Mouse (Mus musculus) megakaryocyte progenitor cell, adult 5-6 weeks (primary cell): Measurements from ENCODE around the gene Adam22. TPM values are rescaled to one million over a fixed set of nuclear protein-coding genes. Genes with fewer than 3 reads are reported as not detected.
"Not testable (repeated sequence)": the region's sequence is repeated elsewhere in the genome, so short reads cannot be mapped to it uniquely, and the experiment has no call there.

ENCODE experiments used
- ATAC-seq: replicated peaks from 2 replicates; pipeline ENCODE4 v1.8.0; 2016; ENCODE audit warnings: mild to moderate bottlenecking, moderate TSS enrichment, inconsistent platforms; ENCODE audit not compliant: poor library complexity
- total RNA-seq, 2 experiments: library from RNA; stranded (forward) in 1 of 2; stranded (reverse) in 1 of 2; fragments of 157-497, 149-512 nt in 1 of 2; fragments of 200-1000 nt in 1 of 2; gene quantifications; 2 replicates each; pipeline versions ENCODE4 v1.2.3 to v1.2.4; 2015 to 2017

Gene Adam22
- total RNA-seq, 2 experiments from 2014 or later, result 0.33 to 2.6 TPM

DNA sequence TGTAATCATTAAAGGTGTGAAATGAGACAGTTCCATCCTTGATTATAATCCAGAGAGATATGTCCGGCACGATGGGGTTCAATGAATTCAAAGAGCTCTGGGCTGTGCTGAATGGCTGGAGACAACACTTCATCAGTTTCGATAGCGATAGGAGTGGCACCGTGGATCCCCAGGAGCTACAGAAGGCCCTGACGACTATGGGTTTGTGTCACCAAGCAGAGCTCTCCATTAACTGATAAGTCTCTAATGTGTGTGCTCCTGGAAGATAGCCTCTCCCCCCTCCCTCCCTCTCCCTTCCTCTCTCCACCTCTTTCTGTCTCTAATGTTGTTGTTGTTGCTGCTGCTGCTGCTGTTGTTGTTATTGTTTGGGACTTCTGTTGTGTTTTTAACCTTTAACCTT is 304.8 kb downstream of the Adam22 start:
- peak; percentile 92 for ATAC-seq

DNA sequence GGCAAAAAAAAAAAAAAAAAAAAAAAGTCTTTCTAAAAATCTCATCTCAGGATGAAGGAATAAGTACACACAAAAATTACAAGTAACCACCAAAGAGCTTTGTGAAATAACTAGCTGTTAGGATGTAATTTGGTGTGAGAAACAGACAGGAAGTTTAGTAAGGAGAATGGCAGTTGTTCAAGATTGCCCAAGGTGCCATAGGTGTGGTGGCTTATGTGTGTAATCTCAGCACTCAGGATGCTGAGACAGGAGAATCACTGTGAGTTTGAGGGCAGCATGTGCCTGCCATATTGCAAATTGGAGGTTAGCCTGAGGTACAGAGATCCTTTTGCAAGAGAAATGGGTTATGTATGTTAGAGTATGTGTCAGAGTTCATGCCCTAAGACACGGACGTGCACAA is 305.5 kb downstream of the Adam22 start:
- ATAC-seq, result peak; percentile 53

DNA sequence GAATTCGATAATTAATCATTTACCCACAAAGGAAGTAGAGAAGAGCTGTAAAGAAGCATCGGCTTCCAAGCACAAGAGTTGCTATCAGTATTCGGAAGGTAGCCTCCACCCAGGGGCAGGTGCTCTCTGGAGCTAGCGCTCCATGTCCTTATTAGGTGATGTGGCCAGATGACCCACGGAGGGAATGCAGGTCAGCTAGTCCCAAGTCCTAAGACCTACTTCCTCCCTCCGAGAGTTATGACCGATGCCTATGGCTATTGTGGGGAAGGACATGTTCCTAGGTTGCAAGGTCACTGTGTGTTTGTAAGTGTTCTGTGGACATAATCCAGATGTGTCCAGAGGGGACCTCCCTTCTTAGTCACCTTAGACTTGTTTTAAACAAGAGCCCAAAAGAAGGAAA is 309.9 kb downstream of the Adam22 start:
- no peak for ATAC-seq

DNA sequence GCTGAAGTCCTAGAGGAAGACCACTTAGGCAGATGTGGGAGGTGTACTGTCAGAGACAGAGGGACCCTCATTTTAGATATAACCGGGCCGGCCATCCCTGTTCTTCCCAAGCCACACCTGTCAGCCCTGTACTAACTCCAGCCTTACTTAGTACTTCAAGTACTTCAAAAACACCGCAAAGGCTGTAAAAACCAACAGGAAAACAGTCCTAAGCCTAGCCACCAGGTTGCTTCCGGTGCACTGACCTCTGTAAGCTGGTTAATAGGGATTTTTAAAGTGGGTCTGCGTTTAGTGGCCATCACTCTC is 311.0 kb downstream of the Adam22 start:
- 0 out of 2 replicates have a peak, but pooled peaks have one; percentile 0 for ATAC-seq

DNA sequence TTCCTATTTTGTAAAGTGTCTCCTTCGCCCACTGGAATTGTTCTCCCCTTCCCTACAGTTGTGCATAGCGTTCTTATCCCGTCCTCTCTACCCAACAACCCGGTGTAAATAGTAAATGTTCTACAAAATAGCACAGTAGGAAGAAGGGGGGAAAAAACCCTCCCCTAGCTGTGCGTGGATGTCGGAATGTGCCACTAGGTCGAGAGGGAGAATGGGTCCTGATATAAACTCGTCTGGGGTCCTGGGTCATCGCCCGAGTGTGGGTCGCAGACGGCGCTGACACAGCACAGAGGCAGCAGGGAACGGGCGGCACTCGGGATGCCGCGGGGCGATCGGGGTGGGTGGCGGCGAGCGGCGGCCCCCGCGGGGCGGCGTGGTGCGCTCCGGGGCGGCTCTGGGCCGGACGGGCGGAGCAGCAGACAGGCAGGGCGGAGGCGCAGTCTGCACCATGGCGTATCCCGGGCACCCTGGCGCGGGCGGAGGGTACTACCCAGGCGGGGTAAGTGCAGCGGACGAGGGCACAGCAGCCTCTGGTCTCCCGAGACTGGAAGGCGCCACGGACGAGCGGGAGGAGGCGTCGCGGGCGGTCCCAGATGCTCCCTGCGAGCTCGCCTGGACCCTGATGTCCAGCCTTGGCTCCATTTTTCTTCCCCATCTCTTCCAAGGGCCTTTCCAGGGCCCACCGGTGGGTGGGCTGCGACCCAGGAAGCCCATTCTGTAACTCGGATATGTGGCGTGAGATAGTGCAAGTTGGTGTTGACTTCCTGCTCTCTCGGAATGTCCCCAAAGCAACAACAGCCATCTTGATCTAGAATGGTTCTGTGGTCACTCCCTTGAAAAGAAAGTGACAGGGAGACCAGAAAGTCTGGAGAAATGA is 311.6 kb downstream of the Adam22 start:
- ATAC-seq, result peak; percentile 91

DNA sequence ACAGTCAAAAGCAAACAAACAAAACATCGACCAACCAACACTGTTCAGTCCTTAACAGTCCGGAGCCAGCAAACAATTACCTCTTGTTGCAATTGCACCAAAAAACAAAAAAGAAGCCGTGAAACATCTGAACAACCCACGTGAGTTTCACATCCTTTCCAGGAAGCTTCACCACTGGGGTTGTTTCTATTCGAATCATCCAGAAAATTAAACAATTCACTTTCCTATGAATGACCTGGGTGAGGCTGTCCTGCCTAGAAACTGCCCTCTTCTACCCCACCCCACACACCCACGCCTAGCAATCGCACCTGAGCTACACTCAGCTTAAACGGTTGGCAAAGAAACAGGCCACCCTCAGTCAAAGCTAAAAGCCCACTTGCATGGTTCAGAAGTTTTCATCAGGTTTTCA is 312.2 kb downstream of the Adam22 start:
- peak; percentile 21 for ATAC-seq

DNA sequence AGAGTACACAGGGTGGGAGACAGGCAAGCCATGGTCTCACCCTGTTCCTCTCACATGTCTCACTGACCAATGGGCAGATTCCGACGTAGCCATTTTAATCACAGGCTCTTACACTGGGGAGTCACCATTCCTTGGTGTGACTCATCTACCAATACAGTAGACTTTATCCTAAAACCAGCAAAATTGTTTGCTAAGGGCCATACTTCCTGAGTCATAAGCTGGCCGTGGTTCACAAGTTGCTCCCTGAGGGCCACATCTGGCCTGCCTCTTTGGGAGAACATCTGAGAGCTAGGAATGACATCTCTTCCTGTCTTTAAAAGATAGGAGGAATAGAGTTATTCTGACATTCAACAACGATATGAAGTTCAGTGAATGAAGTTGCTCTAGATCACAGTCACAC is 314.1 kb downstream of the Adam22 start:
- ATAC-seq, result no peak

DNA sequence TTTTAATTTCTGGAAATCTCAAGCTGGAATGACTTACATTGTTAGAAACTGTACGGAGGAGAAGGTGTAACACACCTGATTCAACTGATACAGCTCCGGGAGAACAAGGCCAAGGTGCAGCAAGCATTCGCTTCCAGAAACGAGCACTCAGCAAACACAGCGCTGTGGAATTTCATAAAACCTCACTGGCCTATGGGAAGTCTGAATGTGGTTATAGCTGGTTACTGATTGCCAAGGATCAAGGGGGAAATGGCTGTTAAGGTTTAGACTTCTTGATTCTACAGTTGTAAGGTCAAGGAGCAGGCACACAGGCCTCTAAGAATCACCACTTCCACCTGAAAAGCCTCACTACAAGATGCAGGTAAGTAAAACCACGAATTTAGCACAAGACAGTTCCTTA is 322.1 kb downstream of the Adam22 start, which contains the start of gene Sri:
Sri (plus strand) TSS at position 224 of the 400 bp plus-strand sequence.
- no peak for ATAC-seq

DNA sequence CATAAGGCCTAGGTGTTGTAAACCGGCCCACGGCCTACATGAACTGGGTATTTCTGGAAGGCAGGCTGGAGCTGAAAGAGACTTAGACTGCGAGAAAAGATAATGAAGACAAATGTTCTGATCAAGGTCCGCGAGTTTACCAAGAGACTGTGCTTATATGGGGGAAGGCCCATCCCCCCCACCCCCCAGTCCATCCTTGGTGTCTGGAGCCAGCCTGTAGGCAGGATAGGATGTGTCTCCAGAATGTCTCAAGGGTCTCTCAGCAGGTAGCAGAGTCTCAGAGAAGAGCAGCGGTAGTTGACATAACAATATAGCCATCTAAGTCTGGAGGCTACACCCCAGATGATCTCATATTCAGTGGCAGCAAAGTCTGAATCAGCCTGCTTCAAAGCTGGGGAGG is 333.4 kb downstream of the Adam22 start:
- ATAC-seq, result not testable (repeated sequence)

Other genes starting within 250 kb of the Adam22 start
- 66.5 and 78.2 TPM in 2 replicates for gene Dbf4, start 54.6 kb upstream of the Adam22 start, total RNA-seq (2015)
- gene Dbf4, start 54.6 kb upstream of the Adam22 start, total RNA-seq (2017), result 65.1 and 76.5 TPM in 2 replicates
- 8.5 and 9.8 TPM in 2 replicates for gene Slc25a40, start 54.7 kb upstream of the Adam22 start, total RNA-seq (2015)
- 7.9 and 12.5 TPM in 2 replicates for gene Slc25a40, start 54.7 kb upstream of the Adam22 start, total RNA-seq (2017)